Mouse (Mus musculus) right cerebral cortex, adult 2 months (tissue): ENCODE measurements at regions not wholly inside any gene's neighbourhood (a gene's known extent, or its start where the extent isn't known, plus 50 kb on each side); places are given as distances from the start of the nearest gene placed in this dataset.

Source experiments
- DNase-seq, 2 experiments: peaks; one replicate each; pipeline ENCODE4 v3.0.0; 2021 to 2022; ENCODE audit warnings: low spot score in 2 of 2

- no peak for DNase-seq
Observed at GRCm38 (mm10) chr1:79522394-79522793, 82.5 kb upstream of the Scg2 start.

- peak; percentile 5 for DNase-seq
Observed at GRCm38 (mm10) chr1:79505677-79506076, 65.8 kb upstream of the Scg2 start.
